In genomic region chr17:35720340-35720727, GRCm38 (mm10) we compare ENCODE assay signal across 8 mouse cellular contexts. TPM values are rescaled to one million over a fixed set of nuclear protein-coding genes. Genes with fewer than 3 reads are reported as not detected.
DNase-seq lines count a peak whose midpoint lies in the region; ATAC-seq lines count a peak whose summit lies in the region.

No protein-coding gene starts in this region.

- peak overlapping the region; percentile 97 for H3K27ac ChIP-seq in heart, embryonic 13.5 days (replicated peaks)
- no peak overlapping the region for H3K27ac ChIP-seq in midbrain, embryonic 14.5 days (replicated peaks; ENCODE audit: low read depth, low read length)

- 0 out of 2 replicates have a peak, but pooled peaks cover 2% of the 10 kb centered on the region for H3K36me3 ChIP-seq in heart, embryonic 13.5 days
- H3K36me3 ChIP-seq in midbrain, embryonic 14.5 days (ENCODE audit: control insufficient read depth, insufficient read depth, low read length): no peaks in the 10 kb centered on the region

- H3K4me1 ChIP-seq in heart, embryonic 13.5 days: peaks cover 53% of the 10 kb centered on the region
- H3K4me1 ChIP-seq in midbrain, embryonic 14.5 days (ENCODE audit: control insufficient read depth, insufficient read depth, low read length): no peaks in the 10 kb centered on the region; the same call in 1 of the 2 replicates

- peak; percentile 76 for ATAC-seq in heart, embryonic 13.5 days (ENCODE audit: extremely low read depth, insufficient number of reproducible peaks, low FRiP score, low TSS enrichment)
- 0 out of 2 replicates have a peak, but pooled peaks have one; percentile 53 for ATAC-seq in midbrain, embryonic 14.5 days (ENCODE audit: low FRiP score, low TSS enrichment)
- ATAC-seq in cerebellum, adult (ENCODE audit: insufficient number of reproducible peaks, low FRiP score, low TSS enrichment): no peak
- ATAC-seq in erythroid progenitor cell, adult 5-6 weeks (replicated peaks; ENCODE audit: low FRiP score, poor library complexity, severe bottlenecking): no peak

- H3K4me2 ChIP-seq in heart, embryonic 13.5 days: peak overlapping the region; percentile 60
- H3K4me2 ChIP-seq in midbrain, embryonic 14.5 days (ENCODE audit: low read length): peak overlapping the region; percentile 20

- no peaks in the 10 kb centered on the region for H3K9me3 ChIP-seq in heart, embryonic 13.5 days
- H3K9me3 ChIP-seq in midbrain, embryonic 14.5 days (ENCODE audit: control insufficient read depth, low read length): no peaks in the 10 kb centered on the region

- peak overlapping the region; percentile 58; the same call in 1 of the 2 replicates for H3K9ac ChIP-seq in heart, embryonic 13.5 days
- no peak overlapping the region; the same call in 1 of the 2 replicates for H3K9ac ChIP-seq in midbrain, embryonic 14.5 days (replicated peaks; ENCODE audit: low read length)

- DNase-seq in right cerebral cortex, adult 18-20 months: peak; percentile 62
- DNase-seq in right cerebral cortex, postnatal 36 days (ENCODE audit: low spot score in 2 of 2): no peak
- DNase-seq in kidney, postnatal 25 days: peak; percentile 39 to 56
- DNase-seq in midbrain, embryonic 14.5 days: peak; percentile 56
- no peak for DNase-seq in gastrocnemius, postnatal 25 days

- 3% methylated on average over 11 of the region's 11 CpGs for WGBS in heart, embryonic 13.5 days
- WGBS in midbrain, embryonic 14.5 days: 15% methylated on average over 11 of the region's 11 CpGs

- H3K27me3 ChIP-seq in heart, embryonic 13.5 days (replicated peaks): peaks cover 9% of the 10 kb centered on the region; the same call in 1 of the 2 replicates
- H3K27me3 ChIP-seq in midbrain, embryonic 14.5 days (ENCODE audit: control insufficient read depth, insufficient read depth, low read length): no peaks in the 10 kb centered on the region

- peak overlapping the region; percentile 16; the same call in 1 of the 2 replicates for H3K4me3 ChIP-seq in heart, embryonic 13.5 days
- no peak overlapping the region for H3K4me3 ChIP-seq in midbrain, embryonic 14.5 days (replicated peaks; ENCODE audit: low read depth, low read length)

RNA-seq across cellular contexts. Expression of gene Ddr1, which starts 15.9 kb away (rescaled TPM):
- polyA plus RNA-seq in heart, embryonic 13.5 days (2015; fragmentation: Nextera tagmentation; extraction: Ambion mirVana): 122 and 130 TPM in 2 replicates
- 52.9 and 87.2 TPM in 2 replicates for polyA plus RNA-seq in midbrain, embryonic 14.5 days (2014; fragmentation: Nextera tagmentation; extraction: Ambion mirVana)
- total RNA-seq in erythroid progenitor cell, adult 5-6 weeks (2015; ENCODE audit: low replicate concordance): not detected in 2 replicates
- total RNA-seq in erythroid progenitor cell, adult 5-6 weeks (2017; ENCODE audit: low replicate concordance): 0.26 TPM in 1 of 2 replicates, not detected in the other
- total RNA-seq in gastrocnemius, postnatal 25 days (2021): 10 to 100 TPM; 14.1 to 16.1 TPM

RNA-seq across cellular contexts. Expression of gene Gtf2h4, which starts 46.8 kb away (rescaled TPM):
- polyA plus RNA-seq in heart, embryonic 13.5 days (2015; fragmentation: Nextera tagmentation; extraction: Ambion mirVana): 25.7 and 27.7 TPM in 2 replicates
- 23.6 and 25.5 TPM in 2 replicates for polyA plus RNA-seq in midbrain, embryonic 14.5 days (2014; fragmentation: Nextera tagmentation; extraction: Ambion mirVana)
- total RNA-seq in erythroid progenitor cell, adult 5-6 weeks (2015; ENCODE audit: low replicate concordance): 1.1 and 2.5 TPM in 2 replicates
- total RNA-seq in erythroid progenitor cell, adult 5-6 weeks (2017; ENCODE audit: low replicate concordance): 3.6 and 6.3 TPM in 2 replicates
- total RNA-seq in gastrocnemius, postnatal 25 days (2021): 10 to 100 TPM; 14.7 to 15.3 TPM

RNA-seq across cellular contexts. Expression of gene Vars2, which starts 52.9 kb away (rescaled TPM):
- 12.2 and 13.5 TPM in 2 replicates for polyA plus RNA-seq in heart, embryonic 13.5 days (2015; fragmentation: Nextera tagmentation; extraction: Ambion mirVana)
- 9.5 and 14.8 TPM in 2 replicates for polyA plus RNA-seq in midbrain, embryonic 14.5 days (2014; fragmentation: Nextera tagmentation; extraction: Ambion mirVana)
- 2.5 TPM in 1 of 2 replicates, not detected in the other for total RNA-seq in erythroid progenitor cell, adult 5-6 weeks (2015; ENCODE audit: low replicate concordance)
- total RNA-seq in erythroid progenitor cell, adult 5-6 weeks (2017; ENCODE audit: low replicate concordance): 0.23 and 0.77 TPM in 2 replicates
- total RNA-seq in gastrocnemius, postnatal 25 days (2021): 10 to 100 TPM in 1 of 2 experiments, 1 to 10 TPM in 1; 9.9 to 14.7 TPM

Comparison
In these comparisons a context has a peak if more than half of its experiments do, and no peak if none do; other contexts are left out.
1. DNase-seq: peak in right cerebral cortex, adult 18-20 months (single experiment), kidney, postnatal 25 days (2 of 2) and midbrain, embryonic 14.5 days (single experiment); none in right cerebral cortex, postnatal 36 days (0 of 2) and gastrocnemius, postnatal 25 days (single experiment).
2. ATAC-seq: peak in heart, embryonic 13.5 days (single experiment) and midbrain, embryonic 14.5 days (single experiment); none in cerebellum, adult (single experiment) and erythroid progenitor cell, adult 5-6 weeks (single experiment).
3. RNA of gene Ddr1, which starts 15.9 kb away (total RNA-seq): 14.1 to 16.1 TPM in gastrocnemius, postnatal 25 days; 0.26 TPM in erythroid progenitor cell, adult 5-6 weeks; every median in the first group is over 10 times any median in the second.